Mouse (Mus musculus) frontal cortex, postnatal 25 days (tissue): ENCODE measurements around the gene Cttnbp2nl.

ENCODE experiments used
- DNase-seq, 2 experiments: peaks; one replicate each; pipeline ENCODE4 v3.0.0; 2022; ENCODE audit warnings: low spot score in 2 of 2

Gene Cttnbp2nl

GRCm38 (mm10) chr3:104965070-104965855 is 87.7 kb downstream of the Cttnbp2nl start:
- DNase-seq: no peak

- DNase-seq: no peak
Observed at GRCm38 (mm10) chr3:104963331-104964276, 89.3 kb downstream of the Cttnbp2nl start.

GRCm38 (mm10) chr3:104962866-104963265 is 90.1 kb downstream of the Cttnbp2nl start:
- DNase-seq: no peak

GRCm38 (mm10) chr3:104962141-104962611 is 90.8 kb downstream of the Cttnbp2nl start:
- no peak for DNase-seq

GRCm38 (mm10) chr3:104961066-104962059 is 91.6 kb downstream of the Cttnbp2nl start, which contains the start of gene Wnt2b:
TSS of gene Wnt2b (minus strand) at chr3:104961921.
- no peak for DNase-seq

- peak in 1 of 2 experiments; percentile 0 for DNase-seq
Observed at GRCm38 (mm10) chr3:104960026-104961000, 92.6 kb downstream of the Cttnbp2nl start.

GRCm38 (mm10) chr3:104956131-104956581 is 96.8 kb downstream of the Cttnbp2nl start:
- DNase-seq: no peak

- DNase-seq: no peak
Observed at GRCm38 (mm10) chr3:104954551-104954950, 98.4 kb downstream of the Cttnbp2nl start.

- no peak for DNase-seq
Observed at GRCm38 (mm10) chr3:104954137-104954536, 98.8 kb downstream of the Cttnbp2nl start.

- no peak for DNase-seq
Observed at GRCm38 (mm10) chr3:104952891-104953670, 99.9 kb downstream of the Cttnbp2nl start.
